Mouse (Mus musculus) myocyte (in vitro differentiated cells): ENCODE measurements around the gene Daxx. TPM values are rescaled to one million over a fixed set of nuclear protein-coding genes. Genes with fewer than 3 reads are reported as not detected.

Experiments
- H3K27me3 ChIP-seq: one replicate; pipeline ENCODE4 v1.6.1; 2011; ENCODE audit not compliant: control insufficient read depth, insufficient read depth, insufficient read length
- H3K36me3 ChIP-seq: one replicate; pipeline ENCODE4 v1.6.1; 2011; ENCODE audit not compliant: control insufficient read depth, insufficient read depth
- H3K4me2 ChIP-seq: one replicate; pipeline ENCODE4 v1.6.1; 2011; ENCODE audit warnings: low read depth, control low read depth
- H3K4me3 ChIP-seq: one replicate; pipeline ENCODE4 v1.5.1; 2011; ENCODE audit warnings: mild to moderate bottlenecking, control low read depth, moderate library complexity
- H3K79me2 ChIP-seq: one replicate; pipeline ENCODE4 v1.6.1; 2011; ENCODE audit not compliant: control insufficient read depth, insufficient read depth
- H3ac ChIP-seq: one replicate; pipeline ENCODE4 v1.6.1; 2011; ENCODE audit not compliant: control insufficient read depth, insufficient read length
- CEBPB ChIP-seq: IDR thresholded peaks from 2 replicates; pipeline ENCODE4 v1.6.1; 2011; ENCODE audit warnings: mild to moderate bottlenecking, moderate library complexity; ENCODE audit not compliant: poor library complexity, insufficient read depth, severe bottlenecking
- E2F4 ChIP-seq: IDR thresholded peaks from one replicate; pipeline ENCODE4 v1.6.1; 2011; ENCODE audit warnings: mild to moderate bottlenecking, control low read depth, moderate library complexity; ENCODE audit not compliant: insufficient read depth
- MAX ChIP-seq: IDR thresholded peaks from one replicate; pipeline ENCODE4 v1.6.1; 2011; ENCODE audit warnings: low read depth, mild to moderate bottlenecking, control low read depth
- MYOD1 ChIP-seq, 3 experiments: IDR thresholded peaks; one replicate each; pipeline ENCODE4 v1.6.1; 2011; ENCODE audit warnings: control low read depth in 2 of 3, low read depth in 2 of 3, mild to moderate bottlenecking in 2 of 3, moderate library complexity in 1 of 3; ENCODE audit not compliant: insufficient read length in 2 of 3, control insufficient read depth in 1 of 3
- MYOG ChIP-seq, 3 experiments: IDR thresholded peaks; one replicate each; pipeline ENCODE4 v1.6.1; 2011; ENCODE audit warnings: control low read depth in 2 of 3, low read depth in 2 of 3, mild to moderate bottlenecking in 2 of 3; ENCODE audit not compliant: insufficient read length in 2 of 3, control insufficient read depth in 1 of 3, insufficient read depth in 1 of 3
- POLR2A ChIP-seq: IDR thresholded peaks from one replicate; pipeline ENCODE4 v1.6.1; 2011; ENCODE audit warnings: low read depth, mild to moderate bottlenecking, control low read depth, moderate library complexity; ENCODE audit not compliant: insufficient read length
- POLR2AphosphoS2 ChIP-seq: IDR thresholded peaks from one replicate; pipeline ENCODE4 v1.6.1; 2011; ENCODE audit warnings: low read depth, control low read depth; ENCODE audit not compliant: insufficient read length
- REST ChIP-seq: IDR thresholded peaks from one replicate; pipeline ENCODE4 v1.6.1; 2011; ENCODE audit warnings: mild to moderate bottlenecking, control low read depth, moderate library complexity; ENCODE audit not compliant: insufficient read depth, insufficient read length
- SRF ChIP-seq: IDR thresholded peaks from one replicate; pipeline ENCODE4 v1.6.1; 2011; ENCODE audit warnings: low read depth; ENCODE audit not compliant: control insufficient read depth, insufficient read length
- TCF12 ChIP-seq: IDR thresholded peaks from one replicate; pipeline ENCODE4 v1.6.1; 2011; ENCODE audit warnings: mild to moderate bottlenecking, control low read depth; ENCODE audit not compliant: poor library complexity, insufficient read depth, severe bottlenecking
- TCF3 ChIP-seq: IDR thresholded peaks from one replicate; pipeline ENCODE4 v1.6.1; 2011; ENCODE audit warnings: low read depth, control low read depth; ENCODE audit not compliant: insufficient read length
- USF1 ChIP-seq: IDR thresholded peaks from one replicate; pipeline ENCODE4 v1.6.1; 2011; ENCODE audit warnings: low read depth, mild to moderate bottlenecking, control low read depth, moderate library complexity
- polyA plus RNA-seq: library from polyadenylated mRNA; unstranded; fragments of >200 nt; fragmentation: generic; extraction: Trizol; gene quantifications from one replicate; pipeline ENCODE4 v1.2.1, GENCODE M21; 2012; ENCODE audit warnings: missing spikeins

Gene Daxx
- polyA plus RNA-seq, 1 experiment: 16.9 TPM

DNA sequence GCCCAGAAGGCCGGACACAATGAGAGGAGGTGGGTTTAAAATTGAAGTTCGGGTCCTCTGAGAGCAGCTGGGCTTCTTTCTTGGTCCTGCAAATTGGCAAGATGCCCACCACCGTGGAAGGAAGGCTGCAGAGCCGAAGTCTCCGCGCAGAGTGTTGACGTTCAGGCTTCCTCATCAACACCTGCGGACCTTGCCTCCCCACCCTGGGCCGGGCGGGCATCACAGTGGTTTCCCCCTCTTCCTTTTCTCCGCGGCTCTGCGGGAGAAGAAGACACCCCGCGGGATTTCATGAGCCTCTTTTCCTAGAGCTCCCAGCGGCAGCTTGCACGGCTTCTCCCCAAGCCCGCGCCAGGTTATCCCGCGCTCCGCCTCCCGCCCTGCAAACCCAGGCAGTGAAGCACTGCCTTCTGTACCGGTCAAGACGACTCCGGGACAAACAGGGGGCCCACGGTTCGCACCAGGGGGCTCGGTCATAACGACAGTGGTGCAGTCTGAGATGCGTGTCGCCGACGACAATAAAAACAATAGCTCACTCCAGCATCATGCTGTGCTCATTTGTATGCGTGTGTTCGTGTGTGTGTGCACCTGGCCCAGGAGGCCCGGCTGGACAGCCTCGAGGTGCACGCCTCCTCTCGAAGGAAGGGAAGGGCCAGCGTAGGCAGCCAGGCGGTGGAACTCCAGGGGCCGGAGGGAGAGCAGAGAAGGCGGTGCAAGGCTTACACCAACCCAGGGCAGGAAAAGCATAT, 710 bp upstream of the Daxx start:
- no peak for TF ChIP-seq SRF
- no peak for TF ChIP-seq MYOG (IDR thresholded peaks at IDR 0.05; ENCODE audit: control insufficient read depth in 1 of 3, insufficient read depth in 1 of 3, insufficient read length in 2 of 3, low read depth in 2 of 3)
- no peak for TF ChIP-seq USF1
- no peak for TF ChIP-seq TCF12
- TF ChIP-seq TCF3: no peak
- TF ChIP-seq REST: no peak
- no peak for TF ChIP-seq MAX
- TF ChIP-seq CEBPB: no peak
- no peak for TF ChIP-seq POLR2A
- Histone ChIP-seq H3K4me2 (peak overlapping the region; percentile 98), H3K27me3 (no peaks in the 10 kb centered on the region), H3K4me3 (peak overlapping the region; percentile 85), H3ac (peak overlapping the region; percentile 44), H3K36me3 (peaks cover 11% of the 10 kb centered on the region), H3K79me2 (peaks cover 13% of the 10 kb centered on the region)

DNA sequence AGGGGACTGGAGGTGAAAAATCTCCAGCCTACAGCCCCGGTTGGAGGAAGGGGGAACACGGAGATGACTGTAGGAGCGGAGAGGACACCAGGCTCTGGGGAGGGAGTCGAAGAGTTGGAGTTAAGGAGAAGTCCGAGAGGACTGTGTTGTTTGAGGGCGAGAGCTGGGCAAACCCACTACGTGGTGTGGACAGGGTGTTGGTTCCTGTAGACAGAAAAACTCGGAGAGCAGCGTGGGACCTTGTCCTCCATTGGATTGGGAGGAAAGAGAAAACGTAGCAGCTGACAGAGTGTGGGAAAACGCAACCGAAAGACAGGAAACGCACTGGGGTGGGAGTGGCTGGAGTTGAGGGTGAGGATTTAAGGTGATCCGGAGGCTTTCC, 646 bp downstream of the Daxx start:
- no peaks in the 10 kb centered on the region for H3K27me3 ChIP-seq
- H3K79me2 ChIP-seq: peaks cover 13% of the 10 kb centered on the region
- peak overlapping the region; percentile 85 for H3K4me3 ChIP-seq
- peak; percentile 46 for TF ChIP-seq POLR2AphosphoS2
- no peak for TF ChIP-seq POLR2A
- H3ac ChIP-seq: peak overlapping the region; percentile 44
- peak overlapping the region; percentile 92 for H3K4me2 ChIP-seq
- H3K36me3 ChIP-seq: peaks cover 11% of the 10 kb centered on the region

DNA sequence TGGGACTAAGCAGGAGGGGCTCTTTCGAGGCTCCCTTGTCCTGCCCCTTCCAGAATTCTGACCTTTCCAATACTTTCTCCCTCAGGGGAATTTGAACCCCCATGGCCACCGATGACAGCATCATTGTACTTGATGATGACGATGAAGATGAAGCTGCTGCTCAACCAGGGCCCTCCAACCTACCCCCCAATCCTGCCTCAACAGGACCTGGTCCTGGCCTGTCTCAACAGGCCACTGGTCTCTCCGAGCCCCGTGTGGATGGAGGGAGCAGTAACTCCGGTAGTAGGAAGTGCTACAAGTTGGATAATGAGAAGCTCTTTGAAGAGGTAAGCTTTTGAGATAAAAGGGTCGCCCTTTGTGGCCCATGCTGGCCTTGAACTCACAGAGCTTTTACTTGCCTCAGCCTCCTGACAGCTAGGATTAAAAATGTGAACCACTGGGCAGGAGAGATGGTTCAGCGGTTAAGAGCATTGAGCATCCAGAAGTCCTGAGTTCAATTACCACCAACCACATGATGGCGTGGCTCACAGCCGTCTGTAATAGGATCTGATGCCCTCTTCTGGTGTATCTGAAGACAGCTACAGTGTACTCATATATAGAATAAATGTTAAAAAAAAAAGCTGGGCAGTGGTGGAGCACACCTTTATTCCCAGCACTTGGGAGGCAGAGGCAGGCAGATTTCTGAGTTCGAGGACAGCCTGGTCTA, 1.3 kb downstream of the Daxx start:
- H3K4me3 ChIP-seq: peak overlapping the region; percentile 85
- peak overlapping the region; percentile 92 for H3K4me2 ChIP-seq
- H3K79me2 ChIP-seq: peaks cover 13% of the 10 kb centered on the region
- peaks cover 11% of the 10 kb centered on the region for H3K36me3 ChIP-seq
- TF ChIP-seq POLR2AphosphoS2: no peak
- no peak for TF ChIP-seq REST
- no peak for TF ChIP-seq TCF12
- no peak for TF ChIP-seq E2F4
- TF ChIP-seq CEBPB: no peak
- no peak for TF ChIP-seq SRF
- TF ChIP-seq TCF3: no peak
- no peak for TF ChIP-seq MYOD1 (IDR thresholded peaks at IDR 0.05; ENCODE audit: control insufficient read depth in 1 of 3, insufficient read length in 2 of 3, low read depth in 2 of 3)
- TF ChIP-seq MAX: no peak
- no peak for TF ChIP-seq MYOG (IDR thresholded peaks at IDR 0.05; ENCODE audit: control insufficient read depth in 1 of 3, insufficient read depth in 1 of 3, insufficient read length in 2 of 3, low read depth in 2 of 3)
- no peak for TF ChIP-seq USF1
- no peak for TF ChIP-seq POLR2A
- peak overlapping the region; percentile 44 for H3ac ChIP-seq
- no peaks in the 10 kb centered on the region for H3K27me3 ChIP-seq

DNA sequence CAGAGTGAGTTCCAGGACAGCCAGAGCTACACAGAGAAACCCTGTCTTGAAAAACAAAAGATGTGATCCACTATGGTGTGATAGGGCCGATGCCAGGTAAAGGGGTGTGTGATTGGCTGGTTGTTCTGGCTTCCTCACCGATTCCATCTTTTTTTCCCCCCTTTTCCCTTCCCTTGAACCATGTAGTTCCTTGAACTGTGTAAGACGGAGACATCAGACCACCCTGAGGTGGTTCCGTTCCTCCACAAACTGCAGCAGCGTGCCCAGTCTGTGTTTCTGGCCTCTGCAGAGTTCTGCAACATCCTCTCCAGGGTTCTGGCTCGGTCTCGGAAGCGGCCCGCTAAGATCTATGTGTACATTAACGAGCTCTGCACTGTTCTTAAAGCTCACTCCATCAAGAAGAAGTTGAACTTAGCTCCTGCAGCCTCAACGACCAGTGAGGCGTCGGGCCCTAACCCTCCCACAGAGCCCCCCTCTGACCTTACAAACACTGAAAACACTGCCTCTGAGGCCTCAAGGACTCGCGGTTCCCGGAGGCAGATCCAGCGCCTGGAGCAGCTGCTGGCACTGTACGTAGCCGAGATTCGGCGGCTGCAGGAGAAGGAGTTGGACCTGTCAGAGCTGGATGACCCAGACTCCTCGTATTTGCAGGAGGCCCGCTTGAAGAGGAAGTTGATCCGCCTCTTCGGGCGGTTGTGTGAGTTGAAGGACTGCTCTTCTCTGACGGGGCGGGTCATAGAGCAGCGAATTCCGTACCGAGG, 2.0 kb downstream of the Daxx start:
- no peak overlapping the region for H3K4me2 ChIP-seq
- H3ac ChIP-seq: no peak overlapping the region
- peak overlapping the region; percentile 85 for H3K4me3 ChIP-seq
- TF ChIP-seq MYOG (IDR thresholded peaks at IDR 0.05; ENCODE audit: control insufficient read depth in 1 of 3, insufficient read depth in 1 of 3, insufficient read length in 2 of 3, low read depth in 2 of 3): no peak
- TF ChIP-seq E2F4: no peak
- TF ChIP-seq CEBPB: no peak
- TF ChIP-seq REST: no peak
- TF ChIP-seq TCF3: no peak
- TF ChIP-seq SRF: no peak
- no peak for TF ChIP-seq USF1
- TF ChIP-seq POLR2AphosphoS2: no peak
- TF ChIP-seq MYOD1 (IDR thresholded peaks at IDR 0.05; ENCODE audit: control insufficient read depth in 1 of 3, insufficient read length in 2 of 3, low read depth in 2 of 3): no peak
- TF ChIP-seq MAX: no peak
- TF ChIP-seq TCF12: no peak
- TF ChIP-seq POLR2A: no peak
- no peaks in the 10 kb centered on the region for H3K27me3 ChIP-seq
- peaks cover 13% of the 10 kb centered on the region for H3K79me2 ChIP-seq
- peaks cover 11% of the 10 kb centered on the region for H3K36me3 ChIP-seq
